Mouse (Mus musculus) left cerebral cortex, postnatal 36 days (tissue): ENCODE measurements at regions not wholly inside any gene's neighbourhood (a gene's known extent, or its start where the extent isn't known, plus 50 kb on each side); places are given as distances from the start of the nearest gene placed in this dataset.

Source experiments
- DNase-seq, 2 experiments: peaks; one replicate each; pipeline ENCODE4 v3.0.0; 2021 to 2022; ENCODE audit warnings: low spot score in 2 of 2, mixed read lengths in 1 of 2
- intact Hi-C: fragments of 180-260 bp; cut with DNase I; formaldehyde crosslinking; loops from one replicate; pipeline ENCODE4 v1.15.1; 2025

DNA sequence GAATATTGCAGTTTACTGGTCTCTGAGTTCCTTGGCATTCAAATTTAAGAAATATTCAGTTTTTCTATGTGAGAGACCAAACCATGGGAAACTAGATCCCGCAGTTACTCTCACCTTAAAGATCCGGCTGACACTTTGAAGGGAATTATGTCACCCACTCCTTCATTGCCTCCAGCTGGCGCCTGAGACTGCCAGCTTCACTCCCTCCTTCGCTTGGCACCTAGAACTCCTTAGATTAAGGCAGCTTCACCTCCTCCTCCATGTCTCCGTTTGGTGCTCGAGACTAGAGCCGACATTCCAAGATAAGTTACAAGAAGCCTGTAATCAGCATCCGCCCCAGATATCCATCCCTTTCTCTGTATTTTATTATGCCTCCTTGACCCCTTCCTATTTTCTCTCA, 269.3 kb upstream of the Slitrk4 start:
- peak in 1 of 2 experiments; percentile 5 for DNase-seq
- intact Hi-C loops = no loop called here

DNA sequence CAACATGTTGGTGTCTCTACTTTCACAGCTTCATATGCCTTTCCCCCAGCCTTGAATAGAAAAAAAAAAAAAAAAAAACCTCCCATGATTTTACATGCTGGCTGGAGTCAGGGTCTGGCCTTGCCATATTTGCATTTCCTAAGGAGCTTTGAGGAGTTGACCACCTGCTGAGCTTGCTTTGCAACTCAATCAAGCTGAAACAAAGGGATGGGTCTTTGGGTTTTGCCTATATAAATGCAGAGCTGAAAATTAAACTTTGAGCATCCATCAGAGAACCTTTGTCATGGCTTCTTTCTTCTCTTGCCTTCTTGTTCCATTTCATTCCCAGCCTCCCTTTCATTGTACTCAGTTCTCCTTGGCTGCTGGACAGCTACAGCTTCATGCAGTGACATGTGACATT, 228.2 kb upstream of the Slitrk4 start:
- no peak for DNase-seq
- intact Hi-C loops = no loop called here
